Mouse (Mus musculus) thymus, adult 2 months (tissue): Measurements from ENCODE around the gene Fam20c. TPM values are rescaled to one million over a fixed set of nuclear protein-coding genes. Genes with fewer than 3 reads are reported as not detected.

Experiments used
- DNase-seq: peaks from one replicate; pipeline ENCODE4 v3.0.0; 2021
- H3K27ac ChIP-seq: fragments of 200-500 bp; 2 replicates; pipeline ENCODE4 v1.5.1; 2012; ENCODE audit warnings: low read length, control low read depth; ENCODE audit not compliant: control insufficient read depth, insufficient read depth
- H3K27me3 ChIP-seq: fragments of 200-500 bp; 2 replicates; pipeline ENCODE4 v1.6.1; 2012; ENCODE audit warnings: mild to moderate bottlenecking, low read length, moderate library complexity, mixed read lengths; ENCODE audit not compliant: control insufficient read depth, insufficient read depth
- H3K36me3 ChIP-seq: fragments of 200-500 bp; 2 replicates; pipeline ENCODE4 v1.6.1; 2012; ENCODE audit warnings: mild to moderate bottlenecking, low read length, moderate library complexity; ENCODE audit not compliant: control insufficient read depth, insufficient read depth
- H3K4me1 ChIP-seq: fragments of 200-500 bp; replicated peaks from 2 replicates; pipeline ENCODE4 v1.6.1; 2012; ENCODE audit warnings: low read length; ENCODE audit not compliant: control insufficient read depth, insufficient read depth
- H3K4me3 ChIP-seq: fragments of 200-500 bp; 2 replicates; pipeline ENCODE4 v1.5.1; 2012; ENCODE audit warnings: mild to moderate bottlenecking, low read length, control low read depth, moderate library complexity; ENCODE audit not compliant: control insufficient read depth, insufficient read depth
- CTCF ChIP-seq: fragments of 200-500 bp; IDR thresholded peaks from 2 replicates; pipeline ENCODE4 v1.5.1; 2012; ENCODE audit warnings: mild to moderate bottlenecking, control low read depth, low read length, moderate library complexity, borderline replicate concordance; ENCODE audit not compliant: control insufficient read depth, poor library complexity, insufficient read depth; ENCODE audit errors: extremely low read depth
- POLR2A ChIP-seq: fragments of 200-500 bp; IDR thresholded peaks from 2 replicates; pipeline ENCODE4 v1.6.1; 2012; ENCODE audit warnings: mild to moderate bottlenecking, low read length, control low read depth, moderate library complexity; ENCODE audit not compliant: control insufficient read depth, poor library complexity, insufficient read depth; ENCODE audit errors: extremely low read depth
- WGBS: fragments of 180-500 bp; shearing (Covaris S2); methylation state at CpG from one replicate; pipeline ENCODE4 v1.1.7; 2018; 5-methylcytosine and 5-hydroxymethylcytosine counted together
- polyA plus RNA-seq: library from polyadenylated mRNA; depleted of rRNA; stranded (reverse); fragments of >200 nt; gene quantifications from 2 replicates; pipeline ENCODE4 v1.2.3, GENCODE M21; 2012

Fam20c gene
- polyA plus RNA-seq, 1 experiment = 11.0 TPM

DNA sequence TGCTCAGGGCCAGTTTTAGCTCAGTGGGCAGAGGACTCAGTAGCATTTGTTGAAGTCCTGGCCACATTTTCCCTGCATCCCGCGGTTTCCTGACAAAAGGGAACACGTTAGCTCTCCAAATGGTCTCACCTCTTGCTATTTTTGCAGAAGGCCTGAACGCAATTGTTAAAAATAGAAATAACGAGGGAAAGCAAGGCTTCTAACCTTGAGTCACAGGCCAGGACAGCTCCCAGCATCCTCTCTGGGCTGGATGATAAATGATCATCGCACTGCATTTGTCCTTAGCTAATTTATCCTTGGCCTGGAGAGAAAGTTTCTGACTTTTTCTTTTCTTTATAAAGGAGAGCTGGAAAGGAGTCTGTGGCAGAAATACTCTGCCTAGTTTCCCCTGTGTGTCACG lies 29.2 kb upstream of the Fam20c start:
- no peak overlapping the region for H3K27ac ChIP-seq
- H3K36me3 ChIP-seq = no peaks in the 10 kb centered on the region
- WGBS = 80% methylated on average over 7 of the region's 7 CpGs
- no peak overlapping the region for H3K4me3 ChIP-seq
- TF ChIP-seq POLR2A (no peak), CTCF (no peak)
- H3K4me1 ChIP-seq = no peaks in the 10 kb centered on the region
- no peak for DNase-seq
- H3K27me3 ChIP-seq = no peaks in the 10 kb centered on the region

DNA sequence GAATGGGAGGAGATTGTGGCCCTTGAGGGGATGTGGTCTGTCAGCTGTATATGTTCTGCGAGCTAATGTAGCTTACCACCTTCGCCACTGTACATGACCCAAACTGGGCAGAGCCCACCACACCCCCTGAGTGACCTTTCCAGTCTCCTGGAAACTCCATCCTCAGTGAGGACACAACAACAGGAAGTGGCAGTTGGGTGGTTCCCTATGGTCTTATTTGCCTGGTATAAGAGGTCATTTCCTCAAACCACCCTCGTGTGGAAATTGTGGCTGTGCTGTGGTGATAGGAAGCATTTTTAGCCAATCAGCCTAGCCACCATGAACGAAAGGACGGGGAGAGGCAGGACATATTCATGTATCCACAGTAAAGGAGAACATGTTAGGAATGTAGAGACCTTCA lies 23.5 kb upstream of the Fam20c start:
- 25% methylated on average over 5 of the region's 5 CpGs for WGBS

DNA sequence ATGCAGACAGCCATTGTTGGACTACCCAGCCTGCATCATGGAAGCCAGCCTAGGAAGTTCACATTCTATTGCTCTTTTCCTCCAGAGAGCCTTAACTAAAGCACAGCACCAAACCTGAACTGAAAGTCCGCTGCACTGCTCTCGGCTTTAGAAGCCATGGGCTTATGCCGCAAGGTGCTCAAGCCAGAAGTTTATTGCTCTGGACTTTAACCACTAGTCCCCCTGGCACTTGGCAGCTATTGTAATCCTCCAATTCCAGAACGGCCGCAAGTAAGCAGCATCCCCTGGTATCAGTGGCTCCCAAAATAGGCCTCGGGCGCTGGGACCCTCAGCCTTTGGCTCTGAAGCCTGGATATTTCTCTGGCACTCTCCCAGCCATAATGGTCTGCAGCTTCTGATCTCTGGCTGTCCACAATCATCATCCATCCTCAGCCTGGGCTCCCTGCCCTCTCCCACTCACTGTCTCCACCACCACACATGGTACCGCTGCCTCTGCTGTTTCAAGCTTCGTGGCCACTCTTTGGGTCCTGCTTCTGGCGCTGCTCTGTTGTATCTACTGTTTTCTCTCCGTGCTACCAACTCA lies 20.9 kb upstream of the Fam20c start:
- 98% methylated on average over 11 of the region's 11 CpGs for WGBS
- H3K4me3 ChIP-seq = no peak overlapping the region

More for the DNA sequence above, 23.5 kb upstream of the Fam20c start:
- Histone ChIP-seq H3K27ac (no peak overlapping the region), H3K27me3 (no peaks in the 10 kb centered on the region), H3K4me1 (no peaks in the 10 kb centered on the region), H3K36me3 (no peaks in the 10 kb centered on the region), H3K4me3 (no peak overlapping the region)
- no peak for DNase-seq
- TF ChIP-seq CTCF (no peak), POLR2A (no peak)

DNA sequence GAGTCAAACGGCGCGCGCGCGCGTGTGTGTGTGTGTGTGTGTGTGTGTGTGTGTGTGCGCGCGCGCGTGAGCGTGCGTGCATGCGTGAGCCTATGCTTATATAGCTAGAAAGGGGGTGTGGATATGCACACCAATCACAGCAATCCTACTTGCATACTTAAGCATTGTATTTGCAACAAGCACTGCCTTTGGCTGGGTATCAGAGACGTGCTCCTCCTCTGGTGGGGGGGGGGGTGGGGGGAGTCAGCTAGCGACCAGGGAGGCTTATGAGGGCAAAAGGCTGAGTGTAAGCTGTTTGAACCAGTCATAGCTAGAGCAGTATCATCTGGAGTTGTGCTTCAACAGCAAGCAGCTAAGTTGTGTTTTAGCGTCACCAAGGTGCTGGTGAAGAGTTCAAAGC lies 20.3 kb upstream of the Fam20c start:
- H3K4me1 ChIP-seq = no peaks in the 10 kb centered on the region
- H3K4me3 ChIP-seq = no peak overlapping the region
- H3K36me3 ChIP-seq = no peaks in the 10 kb centered on the region
- WGBS = 94% methylated on average over 18 of the region's 18 CpGs
- no peaks in the 10 kb centered on the region for H3K27me3 ChIP-seq
- TF ChIP-seq POLR2A = no peak
- no peak for TF ChIP-seq CTCF
- no peak for DNase-seq
- no peak overlapping the region for H3K27ac ChIP-seq

More for the DNA sequence above, 20.9 kb upstream of the Fam20c start:
- no peaks in the 10 kb centered on the region for H3K27me3 ChIP-seq
- H3K36me3 ChIP-seq = no peaks in the 10 kb centered on the region
- no peak for TF ChIP-seq CTCF
- no peak for TF ChIP-seq POLR2A
- H3K4me1 ChIP-seq = no peaks in the 10 kb centered on the region
- DNase-seq = no peak
- H3K27ac ChIP-seq = no peak overlapping the region

DNA sequence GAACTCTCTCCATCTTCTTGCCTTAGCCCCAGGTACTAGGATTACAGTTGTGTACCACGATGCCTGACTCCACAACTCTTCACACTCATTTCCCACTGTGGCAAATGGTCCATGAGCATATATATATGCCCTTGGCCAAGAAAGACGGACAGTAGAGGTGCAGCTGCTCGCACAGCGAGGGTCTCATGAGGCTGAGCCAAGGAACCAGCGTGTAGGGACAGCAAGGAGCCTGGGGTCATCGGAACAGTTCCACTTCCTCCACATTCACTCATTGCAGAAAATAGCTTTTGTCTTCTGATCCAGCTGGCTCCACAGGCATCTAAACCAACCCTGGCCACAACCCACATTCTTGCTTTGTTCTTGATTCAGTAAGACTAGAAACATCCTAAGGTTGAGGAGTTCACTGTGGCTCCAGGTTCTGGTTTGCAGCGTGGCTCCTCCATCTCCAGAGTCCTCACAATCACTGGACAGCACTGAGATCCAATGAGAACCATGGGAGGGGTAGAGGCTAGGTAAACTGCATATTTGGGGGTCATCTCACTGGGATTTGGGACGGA lies 19.0 kb upstream of the Fam20c start:
- TF ChIP-seq CTCF = no peak
- 86% methylated on average over 8 of the region's 8 CpGs for WGBS
- no peaks in the 10 kb centered on the region for H3K27me3 ChIP-seq
- no peak overlapping the region for H3K4me3 ChIP-seq
- no peaks in the 10 kb centered on the region for H3K36me3 ChIP-seq
- no peaks in the 10 kb centered on the region for H3K4me1 ChIP-seq
- no peak for DNase-seq
- no peak overlapping the region for H3K27ac ChIP-seq

DNA sequence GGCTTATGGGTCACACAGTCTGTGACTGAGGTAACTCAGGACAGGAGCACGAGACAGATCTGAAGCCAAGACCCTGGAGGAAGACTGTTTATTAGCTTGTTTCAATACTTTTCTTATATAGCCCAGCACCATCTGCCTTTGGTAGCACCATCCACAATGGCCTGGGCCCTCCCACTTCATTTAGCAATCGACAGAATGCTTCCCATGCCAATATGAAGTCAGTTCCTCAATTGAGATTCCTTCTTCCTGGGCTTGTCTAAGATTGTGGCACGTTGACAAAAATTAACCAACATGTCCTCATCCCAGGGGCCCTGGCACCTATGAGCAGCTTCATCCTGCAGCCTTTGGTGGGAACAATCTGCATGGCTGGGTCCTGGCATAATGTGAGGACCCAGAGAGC lies 14.2 kb upstream of the Fam20c start:
- TF ChIP-seq POLR2A (no peak), CTCF (no peak)
- H3K4me3 ChIP-seq = no peak overlapping the region
- H3K36me3 ChIP-seq = no peaks in the 10 kb centered on the region
- no peak for DNase-seq
- H3K4me1 ChIP-seq = no peaks in the 10 kb centered on the region
- WGBS = 82% methylated on average over 3 of the region's 3 CpGs
- H3K27ac ChIP-seq = no peak overlapping the region
- H3K27me3 ChIP-seq = no peaks in the 10 kb centered on the region

DNA sequence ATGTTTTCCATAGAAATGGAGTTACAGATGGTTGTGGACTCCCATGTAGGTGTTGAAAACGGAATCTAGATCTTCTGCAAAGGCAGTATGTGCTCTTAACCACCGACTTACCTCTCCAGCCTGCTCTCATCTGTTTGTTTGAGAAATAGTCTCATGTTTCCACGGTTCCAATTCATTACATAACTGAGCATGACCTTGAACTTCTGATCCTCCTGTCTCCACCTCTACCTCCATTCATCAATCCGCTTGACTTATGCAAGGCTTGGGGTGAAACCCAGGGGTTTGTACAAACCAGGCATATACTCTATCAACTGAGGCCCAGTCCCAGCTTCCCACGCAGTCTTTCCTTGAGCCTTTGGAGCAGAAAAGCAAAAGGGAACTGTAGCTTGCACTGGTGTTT lies 12.8 kb upstream of the Fam20c start:
- Histone ChIP-seq H3K27ac (no peak overlapping the region), H3K4me3 (no peak overlapping the region), H3K36me3 (no peaks in the 10 kb centered on the region), H3K27me3 (no peaks in the 10 kb centered on the region), H3K4me1 (no peaks in the 10 kb centered on the region)
- no peak for TF ChIP-seq CTCF
- TF ChIP-seq POLR2A = no peak
- DNase-seq = no peak
- WGBS = 92% methylated on average over 5 of the region's 5 CpGs
